Mouse (Mus musculus): ENCODE measurements around the gene Stil. TPM values are rescaled to one million over a fixed set of nuclear protein-coding genes. Genes with fewer than 3 reads are reported as not detected.

Gene Stil
- under 1 TPM; 0.64 to 0.95 TPM for total RNA-seq (2023)

DNA sequence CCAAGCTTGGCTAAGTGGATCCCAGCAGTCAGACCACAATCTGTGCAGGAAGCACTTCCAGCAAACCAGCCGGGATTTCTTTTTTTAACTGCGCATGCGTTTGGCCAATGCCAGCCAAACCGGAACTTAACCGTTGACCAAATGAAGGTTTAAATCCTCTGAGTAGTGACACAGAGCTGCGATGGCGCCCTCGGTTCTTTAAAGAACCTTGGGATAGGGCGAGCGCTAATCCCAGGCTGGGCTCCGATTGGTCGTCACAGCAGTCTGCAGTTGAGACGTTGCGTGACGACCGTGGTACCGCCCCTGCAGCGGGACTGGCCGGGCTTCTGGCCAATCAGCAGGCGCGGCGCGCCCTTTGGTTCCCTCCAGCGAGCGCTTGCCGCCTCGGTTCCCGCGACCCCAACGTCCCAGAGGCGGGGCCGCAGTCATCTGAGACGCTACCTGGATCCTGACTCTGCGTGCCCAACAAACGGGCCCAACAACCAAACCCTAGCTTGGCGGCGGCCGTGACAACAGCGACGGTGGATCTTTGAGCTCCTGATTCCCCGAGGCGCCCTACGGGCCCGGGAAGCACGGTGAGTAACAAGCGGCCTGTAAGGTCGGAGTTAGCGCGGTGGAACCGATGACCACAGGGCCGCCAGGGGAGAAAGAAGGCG, at the start of gene Stil:
TSS of gene Stil (plus strand) at position 387 of the 656 bp plus-strand sequence.

DNA sequence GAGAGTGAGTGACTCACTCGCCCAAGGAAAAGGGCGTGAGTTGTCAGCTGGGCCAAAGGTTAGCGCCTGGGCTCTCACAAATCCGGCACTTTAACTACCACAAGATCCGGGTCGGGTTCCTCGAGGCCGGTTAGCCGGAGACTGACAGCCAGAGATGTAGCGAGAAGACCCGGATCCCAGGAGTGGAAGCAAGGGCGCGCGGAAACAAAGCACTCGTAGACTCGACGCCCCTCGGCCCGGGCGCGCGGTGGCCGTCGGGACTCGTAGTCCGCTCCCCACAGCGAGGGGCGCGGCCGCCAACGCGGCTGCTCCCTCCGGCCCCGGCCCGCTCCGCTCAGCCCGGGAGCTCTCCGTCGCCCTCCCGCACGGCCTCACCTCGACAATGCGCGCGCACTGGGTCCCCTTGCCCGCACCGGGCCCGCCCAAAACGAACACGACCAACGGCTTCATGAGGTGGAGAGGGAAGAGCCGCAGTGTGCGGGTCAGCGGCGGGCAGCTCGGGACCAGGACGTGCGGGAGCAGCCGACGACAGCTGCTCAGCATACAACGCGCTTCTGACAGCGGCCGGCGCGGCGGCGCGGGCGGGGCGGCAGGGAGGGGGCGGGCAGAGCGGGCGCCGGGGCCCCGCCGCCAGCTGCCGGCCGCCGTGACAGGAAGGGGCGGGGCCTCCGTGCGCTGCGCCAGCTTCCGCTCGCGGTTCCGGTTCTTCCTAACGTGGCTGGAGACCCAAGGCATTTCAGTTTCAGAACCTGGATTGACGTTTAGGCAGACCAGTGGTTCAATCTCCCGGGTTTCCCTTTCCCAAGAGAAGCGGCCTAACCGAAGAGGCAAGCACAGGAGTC, 13.1 kb upstream of the Stil start, which contains the start of gene Cmpk1:
TSS of gene Cmpk1 (minus strand) at position 651 of the 842 bp plus-strand sequence.

DNA sequence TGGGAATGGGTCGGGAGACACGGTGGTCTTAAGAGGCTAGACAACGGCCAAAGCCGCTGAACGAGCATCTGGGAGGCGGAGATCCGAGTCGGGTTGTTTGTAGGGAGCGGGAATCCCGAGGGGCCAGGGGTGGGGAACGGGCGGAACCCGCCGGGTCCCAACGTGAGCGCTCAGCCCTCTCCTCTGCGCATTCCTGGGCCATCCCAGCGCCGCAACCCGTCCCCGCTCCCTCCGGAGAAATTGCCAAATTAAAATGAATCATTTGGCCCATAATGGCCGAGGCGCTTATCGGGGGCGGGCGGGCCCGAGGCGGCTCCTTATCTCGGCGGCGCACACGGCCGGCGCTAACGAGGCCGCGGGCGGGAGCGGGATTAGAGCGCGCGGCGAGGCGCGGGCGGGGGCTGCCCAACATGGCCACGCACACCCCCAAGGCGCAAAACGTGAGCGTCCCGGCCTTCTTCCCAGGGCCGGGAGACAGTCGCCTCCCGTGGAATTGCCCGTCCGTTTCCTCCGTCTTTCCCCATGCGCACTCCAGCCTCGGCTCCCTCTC, 56.5 kb downstream of the Stil start, which contains the start of gene Tal1:
TSS of gene Tal1 (plus strand) at position 56 of the 550 bp plus-strand sequence.

DNA sequence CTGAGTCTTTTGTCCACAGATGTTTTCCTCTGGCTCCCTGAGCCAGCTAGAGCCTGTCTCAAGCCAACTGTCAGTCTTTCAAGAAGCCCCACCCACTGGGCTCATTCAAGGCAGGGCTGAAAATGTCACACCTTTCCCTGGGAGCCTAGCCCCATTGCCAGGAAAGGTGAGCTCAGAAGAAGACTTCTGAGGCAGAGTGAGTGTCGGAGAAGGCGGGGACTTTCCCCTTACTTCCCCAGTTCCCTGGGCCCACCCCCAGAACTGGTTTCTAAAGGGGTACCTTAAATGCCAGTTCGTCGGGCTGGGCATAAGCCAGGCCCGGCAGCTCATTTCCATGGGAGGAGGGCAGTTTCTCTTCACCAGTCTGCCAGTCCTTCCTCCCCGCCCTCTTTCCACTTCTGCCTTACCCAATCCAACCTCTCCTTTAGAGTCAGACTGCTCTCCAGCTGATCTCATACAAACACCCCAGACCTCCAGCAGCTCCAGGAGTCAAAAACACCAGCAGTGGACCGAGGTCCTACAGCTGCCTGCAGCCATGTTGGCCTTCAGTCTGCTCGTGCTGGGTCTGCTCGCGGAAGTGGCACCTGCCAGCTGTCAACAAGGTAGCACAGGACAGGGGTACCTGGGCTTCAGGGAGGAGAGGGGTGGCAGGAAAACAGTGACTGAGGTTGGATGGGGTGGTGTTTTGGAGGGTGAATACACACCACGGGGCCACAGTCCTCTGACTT, 88.8 kb downstream of the Stil start, which contains the start of gene Pdzk1ip1:
TSS of gene Pdzk1ip1 (plus strand) at position 98 of the 728 bp plus-strand sequence.

Other genes starting within 250 kb of the Stil start
- gene Gm12830, start 178.4 kb upstream of the Stil start, total RNA-seq (2023): not detected
- 1 to 10 TPM in 1 of 2 experiments, under 1 TPM in 1; 0.87 to 1.1 TPM for gene Foxd2, start 91.3 kb upstream of the Stil start, total RNA-seq (2023)
- not detected for gene Foxe3, start 74.1 kb upstream of the Stil start, total RNA-seq (2023)
- gene Cmpk1, start 12.9 kb upstream of the Stil start, total RNA-seq (2023): 10 to 100 TPM; 45.0 to 50.5 TPM
- gene Tal1, start 56.3 kb downstream of the Stil start, total RNA-seq (2023): under 1 TPM in 1 of 2 experiments, not detected in 1; 0.23 TPM
- gene Pdzk1ip1, start 88.5 kb downstream of the Stil start, total RNA-seq (2023): not detected
- gene Cyp4x1, start 134.1 kb downstream of the Stil start, total RNA-seq (2023): not detected
- not detected for gene Cyp4a29, start 241.9 kb downstream of the Stil start, total RNA-seq (2023)

Data from B cell, adult 67 days (primary cell).